Mouse (Mus musculus) myocyte (in vitro differentiated cells): ENCODE data around the gene Mctp2. TPM values are rescaled to one million over a fixed set of nuclear protein-coding genes. Genes with fewer than 3 reads are reported as not detected.

ENCODE experiments used
- H3K27me3 ChIP-seq: one replicate; pipeline ENCODE4 v1.6.1; 2011; ENCODE audit not compliant: control insufficient read depth, insufficient read depth, insufficient read length
- H3K36me3 ChIP-seq: one replicate; pipeline ENCODE4 v1.6.1; 2011; ENCODE audit not compliant: control insufficient read depth, insufficient read depth
- H3K4me2 ChIP-seq: one replicate; pipeline ENCODE4 v1.6.1; 2011; ENCODE audit warnings: low read depth, control low read depth
- H3K4me3 ChIP-seq: one replicate; pipeline ENCODE4 v1.5.1; 2011; ENCODE audit warnings: mild to moderate bottlenecking, control low read depth, moderate library complexity
- H3K79me2 ChIP-seq: one replicate; pipeline ENCODE4 v1.6.1; 2011; ENCODE audit not compliant: control insufficient read depth, insufficient read depth
- H3ac ChIP-seq: one replicate; pipeline ENCODE4 v1.6.1; 2011; ENCODE audit not compliant: control insufficient read depth, insufficient read length
- CEBPB ChIP-seq: IDR thresholded peaks from 2 replicates; pipeline ENCODE4 v1.6.1; 2011; ENCODE audit warnings: mild to moderate bottlenecking, moderate library complexity; ENCODE audit not compliant: poor library complexity, insufficient read depth, severe bottlenecking
- E2F4 ChIP-seq: IDR thresholded peaks from one replicate; pipeline ENCODE4 v1.6.1; 2011; ENCODE audit warnings: mild to moderate bottlenecking, control low read depth, moderate library complexity; ENCODE audit not compliant: insufficient read depth
- MAX ChIP-seq: IDR thresholded peaks from one replicate; pipeline ENCODE4 v1.6.1; 2011; ENCODE audit warnings: low read depth, mild to moderate bottlenecking, control low read depth
- MYOD1 ChIP-seq, 3 experiments: IDR thresholded peaks; one replicate each; pipeline ENCODE4 v1.6.1; 2011; ENCODE audit warnings: control low read depth in 2 of 3, low read depth in 2 of 3, mild to moderate bottlenecking in 2 of 3, moderate library complexity in 1 of 3; ENCODE audit not compliant: insufficient read length in 2 of 3, control insufficient read depth in 1 of 3
- MYOG ChIP-seq, 3 experiments: IDR thresholded peaks; one replicate each; pipeline ENCODE4 v1.6.1; 2011; ENCODE audit warnings: control low read depth in 2 of 3, low read depth in 2 of 3, mild to moderate bottlenecking in 2 of 3; ENCODE audit not compliant: insufficient read length in 2 of 3, control insufficient read depth in 1 of 3, insufficient read depth in 1 of 3
- POLR2A ChIP-seq: IDR thresholded peaks from one replicate; pipeline ENCODE4 v1.6.1; 2011; ENCODE audit warnings: low read depth, mild to moderate bottlenecking, control low read depth, moderate library complexity; ENCODE audit not compliant: insufficient read length
- POLR2AphosphoS2 ChIP-seq: IDR thresholded peaks from one replicate; pipeline ENCODE4 v1.6.1; 2011; ENCODE audit warnings: low read depth, control low read depth; ENCODE audit not compliant: insufficient read length
- REST ChIP-seq: IDR thresholded peaks from one replicate; pipeline ENCODE4 v1.6.1; 2011; ENCODE audit warnings: mild to moderate bottlenecking, control low read depth, moderate library complexity; ENCODE audit not compliant: insufficient read depth, insufficient read length
- SRF ChIP-seq: IDR thresholded peaks from one replicate; pipeline ENCODE4 v1.6.1; 2011; ENCODE audit warnings: low read depth; ENCODE audit not compliant: control insufficient read depth, insufficient read length
- TCF12 ChIP-seq: IDR thresholded peaks from one replicate; pipeline ENCODE4 v1.6.1; 2011; ENCODE audit warnings: mild to moderate bottlenecking, control low read depth; ENCODE audit not compliant: poor library complexity, insufficient read depth, severe bottlenecking
- TCF3 ChIP-seq: IDR thresholded peaks from one replicate; pipeline ENCODE4 v1.6.1; 2011; ENCODE audit warnings: low read depth, control low read depth; ENCODE audit not compliant: insufficient read length
- USF1 ChIP-seq: IDR thresholded peaks from one replicate; pipeline ENCODE4 v1.6.1; 2011; ENCODE audit warnings: low read depth, mild to moderate bottlenecking, control low read depth, moderate library complexity
- polyA plus RNA-seq: library from polyadenylated mRNA; unstranded; fragments of >200 nt; fragmentation: generic; extraction: Trizol; gene quantifications from one replicate; pipeline ENCODE4 v1.2.1, GENCODE M21; 2012; ENCODE audit warnings: missing spikeins

Gene Mctp2
- polyA plus RNA-seq, 1 experiment, result 0.18 TPM

- H3K79me2 ChIP-seq, result no peaks in the 10 kb centered on the region
- TF ChIP-seq USF1 (no peak), REST (no peak), MYOG (IDR thresholded peaks at IDR 0.05; ENCODE audit: control insufficient read depth in 1 of 3, insufficient read depth in 1 of 3, insufficient read length in 2 of 3, low read depth in 2 of 3) (no peak), POLR2A (no peak), TCF3 (no peak), CEBPB (no peak), MAX (no peak), E2F4 (no peak), POLR2AphosphoS2 (no peak), SRF (no peak), MYOD1 (IDR thresholded peaks at IDR 0.05; ENCODE audit: control insufficient read depth in 1 of 3, insufficient read length in 2 of 3, low read depth in 2 of 3) (no peak), TCF12 (no peak)
- H3K4me2 ChIP-seq, result peak overlapping the region; percentile 30
- H3K36me3 ChIP-seq, result no peaks in the 10 kb centered on the region
- no peak overlapping the region for H3ac ChIP-seq
- H3K27me3 ChIP-seq, result no peaks in the 10 kb centered on the region
- H3K4me3 ChIP-seq, result no peak overlapping the region
Measured at GRCm38 (mm10) chr7:72047588-72048585, 258.5 kb downstream of the Mctp2 start.
